Mouse (Mus musculus) megakaryocyte, embryonic 14.5 days (primary cell): Measurements from ENCODE around the gene Tmem88b. TPM values are rescaled to one million over a fixed set of nuclear protein-coding genes. Genes with fewer than 3 reads are reported as not detected.

ENCODE experiments used
- H3K27me3 ChIP-seq: replicated peaks from 2 replicates; pipeline ENCODE3; 2012; ENCODE audit warnings: inconsistent platforms
- H3K36me3 ChIP-seq: replicated peaks from 2 replicates; pipeline ENCODE3; 2012; ENCODE audit warnings: low read length, inconsistent platforms, mixed read lengths
- H3K4me1 ChIP-seq: 2 replicates; pipeline ENCODE4 v1.6.1; 2012; ENCODE audit warnings: inconsistent platforms
- H3K4me3 ChIP-seq: replicated peaks from 2 replicates; pipeline ENCODE3; 2012; ENCODE audit warnings: moderate library complexity, mild to moderate bottlenecking, inconsistent platforms
- H3K9me3 ChIP-seq: 2 replicates; pipeline ENCODE4 v1.6.1; 2012; ENCODE audit warnings: inconsistent platforms
- FLI1 ChIP-seq: IDR thresholded peaks from 2 replicates; pipeline ENCODE4 v1.6.1; 2012; ENCODE audit warnings: low read length, inconsistent platforms, mixed read lengths
- GATA1 ChIP-seq: IDR thresholded peaks from 3 replicates; pipeline ENCODE4 v1.6.1; 2012; ENCODE audit warnings: mixed read lengths, low read length, inconsistent platforms, borderline replicate concordance
- polyA plus RNA-seq: library from polyadenylated mRNA; stranded (reverse); fragments of >175 nt; gene quantifications from 2 replicates; pipeline ENCODE4 v1.2.3, GENCODE M21; 2012; ENCODE audit warnings: low replicate concordance; ENCODE audit not compliant: insufficient read depth

The Tmem88b gene
- polyA plus RNA-seq, 1 experiment: 0.04 TPM

- TF ChIP-seq GATA1 (no peak), FLI1 (no peak)
- Histone ChIP-seq H3K9me3 (no peaks in the 10 kb centered on the region), H3K4me1 (peaks cover 62% of the 10 kb centered on the region), H3K4me3 (peak overlapping the region; percentile 64), H3K36me3 (no peaks in the 10 kb centered on the region), H3K27me3 (peaks cover 57% of the 10 kb centered on the region)
Observed at GRCm38 (mm10) chr4:155775855-155776254, 9.8 kb downstream of the Tmem88b start.

GRCm38 (mm10) chr4:155774971-155775740 lies 10.5 kb downstream of the Tmem88b start:
- Histone ChIP-seq H3K9me3 (no peaks in the 10 kb centered on the region), H3K4me1 (peaks cover 65% of the 10 kb centered on the region), H3K4me3 (peak overlapping the region; percentile 92), H3K36me3 (no peaks in the 10 kb centered on the region), H3K27me3 (peaks cover 57% of the 10 kb centered on the region)
- TF ChIP-seq FLI1: no peak
- TF ChIP-seq GATA1: no peak

- TF ChIP-seq FLI1: no peak
- no peak for TF ChIP-seq GATA1
- Histone ChIP-seq H3K27me3 (peaks cover 55% of the 10 kb centered on the region), H3K36me3 (no peaks in the 10 kb centered on the region), H3K4me1 (peaks cover 69% of the 10 kb centered on the region), H3K4me3 (peak within 1 kb of the TSS; percentile 92), H3K9me3 (no peaks in the 10 kb centered on the region)
Observed at GRCm38 (mm10) chr4:155774280-155774754, 11.4 kb downstream of the Tmem88b start, which contains the start of gene Vwa1. Gene Vwa1 (minus strand): TSS chr4:155774698.

DNA sequence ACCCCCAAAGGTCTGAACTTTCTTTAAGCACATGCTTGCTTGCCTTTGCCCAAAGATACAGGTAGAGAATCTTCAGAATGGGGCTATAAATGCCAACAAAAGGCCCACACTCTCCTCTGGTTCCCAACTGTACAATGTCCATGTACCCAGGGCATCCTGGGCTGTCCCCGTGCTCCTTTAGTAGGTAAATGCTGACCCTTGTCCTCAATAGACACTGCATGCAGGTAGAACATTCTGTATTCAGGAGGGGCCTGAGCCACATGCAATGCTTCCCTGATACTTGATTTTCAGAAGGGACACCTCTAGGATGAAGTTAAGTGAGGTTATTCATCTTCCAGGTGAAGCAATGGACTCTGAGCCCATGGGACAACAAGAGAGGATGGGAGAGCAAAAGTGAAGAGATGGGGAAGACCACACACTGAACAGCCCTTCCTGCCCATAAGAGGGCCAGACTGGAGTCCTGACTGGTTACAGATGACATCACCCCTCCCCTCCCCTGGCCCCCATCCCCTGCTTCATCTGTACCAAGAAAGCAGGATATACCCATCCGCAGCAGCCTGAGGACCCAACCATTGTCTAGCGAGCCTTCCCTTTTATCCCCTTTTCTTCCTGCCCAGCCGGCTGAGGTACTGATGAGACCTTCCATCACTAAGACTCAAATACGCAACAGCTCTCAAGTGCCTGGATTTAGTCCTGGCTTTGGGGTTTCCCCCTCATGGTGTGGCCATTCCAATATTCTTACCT lies 12.2 kb downstream of the Tmem88b start:
- H3K9me3 ChIP-seq: no peaks in the 10 kb centered on the region
- H3K27me3 ChIP-seq: peaks cover 50% of the 10 kb centered on the region
- peaks cover 72% of the 10 kb centered on the region for H3K4me1 ChIP-seq
- TF ChIP-seq GATA1 (no peak), FLI1 (no peak)
- H3K36me3 ChIP-seq: no peaks in the 10 kb centered on the region
- H3K4me3 ChIP-seq: peak overlapping the region; percentile 92

DNA sequence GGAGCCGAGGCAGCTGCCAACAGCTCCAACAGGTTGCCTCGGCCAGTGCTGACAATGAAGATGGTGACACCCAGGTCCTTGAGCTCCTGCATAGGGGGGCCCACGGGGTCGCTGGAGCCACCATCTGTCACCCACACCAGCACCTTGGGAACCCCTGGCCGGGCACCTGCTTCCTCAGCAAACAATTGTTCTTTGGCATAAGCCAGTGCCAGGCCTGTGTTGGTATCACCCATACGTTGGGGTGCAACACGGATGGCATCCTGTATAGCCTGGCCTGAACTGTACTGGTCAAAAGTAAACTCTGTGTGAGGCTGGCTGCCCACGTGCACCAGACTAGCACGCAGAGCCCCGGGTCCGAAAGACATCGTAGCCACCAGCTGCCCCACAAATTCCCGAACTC lies 12.9 kb downstream of the Tmem88b start:
- Histone ChIP-seq H3K4me1 (peaks cover 75% of the 10 kb centered on the region), H3K36me3 (peaks cover 2% of the 10 kb centered on the region), H3K9me3 (no peaks in the 10 kb centered on the region), H3K27me3 (peaks cover 50% of the 10 kb centered on the region), H3K4me3 (peak overlapping the region; percentile 31)
- TF ChIP-seq FLI1 (no peak), GATA1 (no peak)

DNA sequence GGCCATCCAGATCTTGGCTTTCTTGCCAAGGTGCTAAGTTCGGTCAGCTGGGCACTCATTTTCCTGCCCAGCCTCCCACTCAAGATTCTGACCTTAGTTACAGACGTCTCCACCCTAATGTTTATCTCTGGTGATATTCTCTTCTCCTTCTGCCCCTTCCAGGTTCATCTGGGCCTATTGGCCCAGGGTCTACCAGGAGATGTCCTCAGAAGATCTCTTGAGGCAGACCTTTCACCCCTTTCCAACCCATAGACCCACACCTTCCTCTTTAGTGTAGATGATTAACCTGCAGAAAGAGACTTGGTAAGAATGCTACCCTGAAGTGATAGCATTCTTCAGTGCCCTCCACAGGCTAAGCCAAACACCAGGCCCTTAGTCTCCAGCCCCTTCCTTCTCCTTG lies 14.0 kb downstream of the Tmem88b start:
- Histone ChIP-seq H3K27me3 (peaks cover 49% of the 10 kb centered on the region), H3K36me3 (peaks cover 2% of the 10 kb centered on the region), H3K9me3 (no peaks in the 10 kb centered on the region), H3K4me3 (no peak overlapping the region), H3K4me1 (peaks cover 75% of the 10 kb centered on the region)
- TF ChIP-seq FLI1 (no peak), GATA1 (no peak)

- Histone ChIP-seq H3K9me3 (no peaks in the 10 kb centered on the region), H3K36me3 (peaks cover 2% of the 10 kb centered on the region), H3K4me1 (peaks cover 68% of the 10 kb centered on the region), H3K4me3 (peak overlapping the region; percentile 93), H3K27me3 (peaks cover 42% of the 10 kb centered on the region)
- TF ChIP-seq FLI1: no peak
Observed at GRCm38 (mm10) chr4:155770626-155771025, 15.0 kb downstream of the Tmem88b start.

DNA sequence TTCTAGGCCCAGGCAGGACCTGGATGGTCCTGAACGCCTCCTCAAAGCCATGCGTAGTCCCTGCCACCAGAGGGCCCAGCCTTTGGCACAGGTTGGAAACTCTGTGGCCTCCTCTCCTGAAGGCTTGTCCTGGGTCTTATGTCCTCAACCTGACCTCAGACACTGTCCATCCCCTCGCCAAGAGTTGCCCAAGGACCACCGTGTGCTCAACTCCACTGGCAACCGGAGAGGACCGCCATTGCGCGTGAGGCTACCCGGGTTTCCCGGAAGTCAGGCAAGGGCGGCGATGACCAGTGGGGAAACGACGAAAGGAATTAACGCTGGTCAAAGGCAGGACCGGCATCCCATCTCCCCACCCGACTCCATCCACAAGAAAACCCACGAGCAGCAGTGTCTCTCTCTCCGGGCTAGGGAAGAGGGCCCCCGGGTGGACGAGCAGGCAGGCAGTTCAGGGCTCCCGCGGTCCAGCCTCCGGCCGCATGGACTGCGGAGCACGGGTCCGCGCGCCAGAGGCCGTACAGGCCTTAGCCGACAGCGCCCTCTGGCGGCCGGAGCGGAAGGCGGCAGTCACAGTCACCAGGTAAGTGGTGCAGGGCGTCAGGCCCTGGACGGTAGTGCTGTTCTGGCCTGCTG lies 15.7 kb downstream of the Tmem88b start:
- peaks cover 2% of the 10 kb centered on the region for H3K36me3 ChIP-seq
- H3K4me1 ChIP-seq: peaks cover 62% of the 10 kb centered on the region
- no peaks in the 10 kb centered on the region for H3K9me3 ChIP-seq
- H3K27me3 ChIP-seq: peaks cover 36% of the 10 kb centered on the region
- peak overlapping the region; percentile 93 for H3K4me3 ChIP-seq
- TF ChIP-seq GATA1: no peak
- TF ChIP-seq FLI1: no peak

DNA sequence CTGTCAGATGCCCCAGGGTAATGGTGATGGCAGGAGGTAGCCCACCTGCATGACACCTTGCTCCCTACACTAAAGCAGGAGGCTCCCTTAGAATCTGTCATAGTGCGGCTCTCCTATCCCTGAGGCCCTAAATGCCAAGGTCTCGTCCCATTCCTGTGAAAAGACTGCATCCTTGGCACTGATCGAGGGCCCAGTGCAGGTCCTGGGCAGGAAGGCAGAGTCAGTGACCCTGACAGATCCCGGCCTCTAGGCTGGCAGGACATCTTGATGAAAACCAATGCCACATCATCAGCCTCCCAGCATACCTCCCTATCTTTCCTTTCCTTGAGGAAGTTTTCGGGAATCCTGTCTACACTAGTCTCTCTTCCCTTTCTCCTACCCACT lies 16.2 kb downstream of the Tmem88b start:
- no peak for TF ChIP-seq GATA1
- TF ChIP-seq FLI1: no peak
- Histone ChIP-seq H3K4me1 (peaks cover 57% of the 10 kb centered on the region), H3K27me3 (peaks cover 34% of the 10 kb centered on the region), H3K9me3 (no peaks in the 10 kb centered on the region), H3K4me3 (peak overlapping the region; percentile 93), H3K36me3 (peaks cover 2% of the 10 kb centered on the region)

GRCm38 (mm10) chr4:155762357-155762756 lies 23.3 kb downstream of the Tmem88b start:
- Histone ChIP-seq H3K9me3 (no peaks in the 10 kb centered on the region), H3K4me3 (peak overlapping the region; percentile 60), H3K27me3 (no peaks in the 10 kb centered on the region), H3K4me1 (peaks cover 48% of the 10 kb centered on the region), H3K36me3 (peaks cover 14% of the 10 kb centered on the region)
- TF ChIP-seq GATA1 (no peak), FLI1 (no peak)
